Mouse (Mus musculus): ENCODE data around the gene Pam16. TPM values are rescaled to one million over a fixed set of nuclear protein-coding genes. Genes with fewer than 3 reads are reported as not detected.
A peak's percentile ranks its signal among the peaks of the same experiment; 100 is the strongest.

Pam16 gene
- polyA plus RNA-seq, 1 experiment from 2014 or later = 112 TPM

DNA sequence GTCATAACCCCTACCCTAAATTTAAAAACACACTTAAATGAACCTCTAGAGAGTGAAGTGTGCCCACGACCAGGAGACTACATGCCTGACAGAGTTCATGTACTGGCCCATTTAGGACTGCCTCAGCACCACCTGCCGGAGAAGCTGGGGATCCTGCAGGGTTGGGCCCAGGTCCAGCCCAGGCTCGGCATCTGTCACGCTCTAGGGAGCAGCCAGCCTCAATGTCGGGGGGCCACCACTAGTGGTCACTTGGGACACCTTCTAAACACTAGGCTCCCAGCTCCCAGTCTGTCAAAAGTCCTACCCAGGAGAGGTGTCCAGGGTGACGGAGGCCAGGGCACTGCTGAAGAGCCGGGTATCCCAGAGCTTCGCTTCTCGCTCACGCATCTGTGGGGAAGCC is 29.9 kb upstream of the Pam16 start:
- no peak overlapping the region for H3K9ac ChIP-seq
- no peak overlapping the region for H3K4me3 ChIP-seq
- H3K4me1 ChIP-seq = peaks cover 30% of the 10 kb centered on the region
- H3K4me2 ChIP-seq (replicated peaks) = no peak overlapping the region
- peaks cover 52% of the 10 kb centered on the region for H3K36me3 ChIP-seq
- H3K27me3 ChIP-seq = no peaks in the 10 kb centered on the region
- H3K27ac ChIP-seq = no peak overlapping the region
- no peak for ATAC-seq (ENCODE audit: low FRiP score)
- WGBS = 83% methylated on average over 10 of the region's 10 CpGs
- no peaks in the 10 kb centered on the region for H3K9me3 ChIP-seq (replicated peaks)

DNA sequence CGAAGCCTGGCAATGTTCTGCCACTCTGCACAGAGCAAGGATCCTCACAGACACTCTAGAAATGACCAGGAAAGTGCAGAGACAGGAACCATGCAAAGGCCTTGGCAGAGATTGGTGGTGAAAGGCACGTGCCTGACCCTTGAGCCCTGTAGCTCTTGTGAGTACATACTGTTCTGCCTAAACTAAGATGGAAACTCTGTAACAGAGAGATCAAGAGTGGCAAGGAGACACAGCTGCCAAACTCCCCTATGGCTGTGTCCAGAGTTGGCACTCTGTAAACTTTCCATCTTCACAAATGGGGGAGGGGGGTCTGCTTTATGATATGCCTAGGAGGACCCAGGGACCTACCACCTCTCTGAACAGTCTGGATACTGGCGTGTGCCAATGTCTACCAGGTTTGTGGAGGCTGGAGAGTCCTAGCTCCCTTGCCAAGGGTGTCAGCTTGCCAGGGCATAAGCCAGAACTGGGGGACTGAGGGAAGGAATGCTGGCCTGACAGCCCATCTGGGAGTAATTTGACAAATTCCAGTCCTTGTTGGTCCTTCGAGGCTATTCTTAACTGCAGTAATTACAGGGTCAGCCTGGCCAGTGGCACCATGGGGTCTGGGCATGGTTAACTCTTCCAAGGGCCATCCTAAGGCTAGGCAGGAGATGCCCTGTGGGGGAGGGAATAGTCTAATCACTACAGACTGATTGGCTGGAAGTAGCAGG is 28.1 kb upstream of the Pam16 start:
- WGBS = 77% methylated on average over 4 of the region's 4 CpGs
- no peak overlapping the region for H3K4me3 ChIP-seq
- H3K4me1 ChIP-seq = peaks cover 25% of the 10 kb centered on the region
- no peak overlapping the region for H3K9ac ChIP-seq
- H3K9me3 ChIP-seq (replicated peaks) = no peaks in the 10 kb centered on the region
- no peaks in the 10 kb centered on the region for H3K27me3 ChIP-seq
- no peak overlapping the region for H3K4me2 ChIP-seq (replicated peaks)
- H3K27ac ChIP-seq = peak overlapping the region; percentile 73; the same call in 1 of the 2 replicates
- peaks cover 65% of the 10 kb centered on the region for H3K36me3 ChIP-seq
- ATAC-seq (ENCODE audit: low FRiP score) = no peak

DNA sequence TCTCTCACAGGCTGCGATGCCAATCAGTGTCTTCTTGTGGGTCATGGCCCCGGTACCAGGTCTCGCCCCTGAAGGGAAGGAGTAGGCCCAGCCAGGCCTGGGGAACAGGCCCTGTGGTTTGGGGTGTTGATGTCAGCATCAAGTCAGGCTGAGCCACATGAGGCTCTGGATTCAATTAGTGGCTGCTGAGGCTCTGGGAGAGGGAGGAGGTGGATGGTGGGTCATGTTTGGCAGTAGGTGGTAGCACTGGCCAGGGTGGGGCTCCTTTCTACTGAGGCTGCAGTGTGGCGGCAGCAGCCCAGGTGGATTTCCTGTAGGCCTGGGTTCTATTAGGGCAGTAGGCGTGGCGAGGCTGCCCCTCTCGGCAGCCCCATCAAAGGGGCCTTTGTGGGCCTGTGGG is 26.8 kb upstream of the Pam16 start:
- H3K36me3 ChIP-seq = peaks cover 65% of the 10 kb centered on the region
- WGBS = 56% methylated on average over 7 of the region's 7 CpGs
- H3K4me1 ChIP-seq = peaks cover 36% of the 10 kb centered on the region
- no peak for ATAC-seq (ENCODE audit: low FRiP score)
- H3K27ac ChIP-seq = peak overlapping the region; percentile 73
- H3K4me2 ChIP-seq (replicated peaks) = no peak overlapping the region
- no peak overlapping the region for H3K4me3 ChIP-seq
- no peaks in the 10 kb centered on the region for H3K27me3 ChIP-seq
- H3K9ac ChIP-seq = peak overlapping the region; percentile 38; the same call in 1 of the 2 replicates
- H3K9me3 ChIP-seq (replicated peaks) = no peaks in the 10 kb centered on the region

DNA sequence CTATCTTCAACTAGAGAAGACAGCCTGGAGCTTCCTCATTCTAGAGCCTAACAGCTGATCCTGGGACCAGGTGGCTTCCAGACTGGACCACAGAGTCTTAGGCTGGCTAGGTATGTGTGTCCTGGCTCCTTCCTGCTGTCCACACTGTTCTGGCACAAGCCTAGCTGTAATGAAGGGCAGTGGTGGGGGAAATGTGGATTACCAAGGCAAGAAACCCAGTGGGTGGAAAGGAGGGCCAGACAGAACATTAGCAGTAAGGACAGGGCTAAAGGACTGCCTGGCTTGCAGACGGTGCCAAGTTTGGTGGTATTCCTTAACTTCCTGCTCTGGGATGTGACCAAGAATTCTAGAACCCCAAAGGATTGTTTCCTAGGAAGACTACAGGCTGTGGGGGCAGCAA is 26.3 kb upstream of the Pam16 start:
- Histone ChIP-seq H3K4me1 (peaks cover 41% of the 10 kb centered on the region), H3K27ac (peak overlapping the region; percentile 62), H3K9me3 (replicated peaks) (no peaks in the 10 kb centered on the region), H3K9ac (no peak overlapping the region), H3K4me2 (replicated peaks) (no peak overlapping the region), H3K4me3 (no peak overlapping the region), H3K27me3 (no peaks in the 10 kb centered on the region), H3K36me3 (peaks cover 65% of the 10 kb centered on the region)
- WGBS = 88% methylated on average over 1 of the region's 1 CpGs
- ATAC-seq (ENCODE audit: low FRiP score) = no peak

DNA sequence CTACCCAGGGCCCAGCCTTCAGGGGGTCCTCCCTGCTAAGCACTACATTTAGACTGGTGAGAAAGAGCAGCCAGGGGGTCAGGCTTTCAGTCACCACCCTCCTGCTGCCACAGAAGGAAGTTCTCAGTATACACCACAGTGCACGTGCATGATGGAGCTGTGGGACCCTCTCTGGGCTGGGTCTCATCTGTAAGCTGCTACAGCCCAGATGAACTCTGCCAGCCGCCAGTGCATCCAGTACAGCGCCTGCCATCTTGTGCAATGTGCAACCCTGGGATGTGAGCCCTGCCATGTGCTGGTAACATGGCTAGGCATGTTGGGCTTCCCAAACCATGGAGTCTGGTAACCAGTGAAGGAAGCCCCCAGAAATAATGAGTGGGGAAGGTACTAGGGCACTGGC is 25.4 kb upstream of the Pam16 start:
- Histone ChIP-seq H3K4me1 (peaks cover 38% of the 10 kb centered on the region), H3K27me3 (no peaks in the 10 kb centered on the region), H3K9ac (no peak overlapping the region; the same call in 1 of the 2 replicates), H3K9me3 (replicated peaks) (no peaks in the 10 kb centered on the region), H3K27ac (no peak overlapping the region), H3K4me2 (replicated peaks) (no peak overlapping the region), H3K36me3 (peaks cover 59% of the 10 kb centered on the region), H3K4me3 (no peak overlapping the region)
- 77% methylated on average over 3 of the region's 3 CpGs for WGBS
- ATAC-seq (ENCODE audit: low FRiP score) = no peak

DNA sequence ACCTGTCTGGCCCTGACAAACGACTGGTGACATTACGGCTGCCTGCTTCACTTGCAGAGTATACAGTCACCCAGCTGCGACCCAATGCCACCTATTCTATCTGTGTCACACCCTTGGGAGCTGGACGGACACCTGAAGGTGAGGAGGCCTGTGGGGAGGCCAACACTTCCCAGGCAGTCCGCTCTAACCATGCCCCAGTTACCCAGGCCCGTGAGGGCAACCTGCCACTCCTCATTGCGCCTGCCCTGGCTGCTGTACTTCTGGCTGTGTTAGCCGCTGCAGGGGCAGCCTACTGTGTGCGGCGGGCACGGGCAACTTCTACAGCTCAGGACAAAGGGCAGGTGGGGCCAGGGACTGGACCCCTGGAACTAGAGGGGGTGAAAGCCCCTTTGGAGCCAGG is 24.9 kb upstream of the Pam16 start:
- Histone ChIP-seq H3K27me3 (no peaks in the 10 kb centered on the region), H3K36me3 (peaks cover 54% of the 10 kb centered on the region), H3K4me1 (peaks cover 39% of the 10 kb centered on the region), H3K4me3 (no peak overlapping the region), H3K4me2 (replicated peaks) (no peak overlapping the region), H3K9me3 (replicated peaks) (no peaks in the 10 kb centered on the region), H3K27ac (no peak overlapping the region), H3K9ac (no peak overlapping the region; the same call in 1 of the 2 replicates)
- ATAC-seq (ENCODE audit: low FRiP score) = no peak
- WGBS = 86% methylated on average over 11 of the region's 11 CpGs

DNA sequence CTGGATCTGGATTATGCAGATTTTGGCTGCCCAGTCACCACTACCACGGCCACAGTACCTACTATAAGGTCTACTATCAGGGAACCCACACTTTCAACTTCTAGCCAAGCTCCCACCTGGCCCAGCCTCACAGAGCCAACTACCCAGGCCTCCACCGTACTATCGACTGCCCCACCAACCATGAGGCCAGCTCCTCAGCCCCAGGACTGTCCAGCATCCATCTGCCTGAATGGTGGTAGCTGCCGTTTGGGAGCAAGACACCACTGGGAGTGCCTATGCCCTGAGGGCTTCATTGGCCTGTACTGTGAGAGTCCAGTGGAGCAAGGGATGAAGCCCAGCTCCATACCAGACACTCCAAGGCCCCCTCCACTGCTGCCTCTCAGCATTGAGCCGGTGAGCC is 24.4 kb upstream of the Pam16 start:
- Histone ChIP-seq H3K27me3 (no peaks in the 10 kb centered on the region), H3K36me3 (peaks cover 53% of the 10 kb centered on the region), H3K9me3 (replicated peaks) (no peaks in the 10 kb centered on the region), H3K9ac (no peak overlapping the region), H3K4me3 (no peak overlapping the region), H3K4me2 (replicated peaks) (no peak overlapping the region), H3K27ac (no peak overlapping the region), H3K4me1 (peaks cover 43% of the 10 kb centered on the region)
- WGBS = 84% methylated on average over 5 of the region's 5 CpGs
- no peak for ATAC-seq (ENCODE audit: low FRiP score)

DNA sequence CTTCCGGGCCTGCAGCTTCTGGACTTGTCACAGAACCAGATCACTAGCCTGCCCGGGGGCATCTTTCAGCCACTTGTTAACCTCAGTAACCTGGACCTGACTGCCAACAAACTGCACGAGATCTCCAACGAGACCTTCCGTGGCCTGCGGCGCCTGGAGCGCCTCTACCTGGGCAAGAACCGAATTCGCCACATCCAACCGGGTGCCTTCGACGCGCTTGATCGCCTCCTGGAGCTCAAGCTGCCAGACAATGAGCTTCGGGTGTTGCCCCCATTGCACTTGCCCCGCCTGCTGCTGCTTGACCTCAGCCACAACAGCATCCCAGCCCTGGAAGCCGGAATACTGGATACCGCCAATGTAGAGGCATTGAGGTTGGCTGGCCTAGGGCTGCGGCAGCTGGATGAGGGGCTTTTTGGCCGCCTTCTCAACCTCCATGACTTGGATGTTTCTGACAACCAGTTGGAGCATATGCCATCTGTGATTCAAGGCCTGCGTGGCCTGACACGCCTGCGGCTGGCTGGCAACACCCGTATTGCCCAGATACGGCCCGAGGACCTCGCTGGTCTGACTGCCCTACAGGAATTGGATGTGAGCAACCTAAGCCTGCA is 23.7 kb upstream of the Pam16 start:
- H3K4me1 ChIP-seq = peaks cover 50% of the 10 kb centered on the region
- WGBS = 83% methylated on average over 28 of the region's 28 CpGs
- ATAC-seq (ENCODE audit: low FRiP score) = no peak
- no peak overlapping the region for H3K4me3 ChIP-seq
- H3K36me3 ChIP-seq = peaks cover 49% of the 10 kb centered on the region
- no peak overlapping the region for H3K27ac ChIP-seq
- H3K9me3 ChIP-seq (replicated peaks) = no peaks in the 10 kb centered on the region
- no peaks in the 10 kb centered on the region for H3K27me3 ChIP-seq
- H3K4me2 ChIP-seq (replicated peaks) = no peak overlapping the region
- no peak overlapping the region for H3K9ac ChIP-seq

DNA sequence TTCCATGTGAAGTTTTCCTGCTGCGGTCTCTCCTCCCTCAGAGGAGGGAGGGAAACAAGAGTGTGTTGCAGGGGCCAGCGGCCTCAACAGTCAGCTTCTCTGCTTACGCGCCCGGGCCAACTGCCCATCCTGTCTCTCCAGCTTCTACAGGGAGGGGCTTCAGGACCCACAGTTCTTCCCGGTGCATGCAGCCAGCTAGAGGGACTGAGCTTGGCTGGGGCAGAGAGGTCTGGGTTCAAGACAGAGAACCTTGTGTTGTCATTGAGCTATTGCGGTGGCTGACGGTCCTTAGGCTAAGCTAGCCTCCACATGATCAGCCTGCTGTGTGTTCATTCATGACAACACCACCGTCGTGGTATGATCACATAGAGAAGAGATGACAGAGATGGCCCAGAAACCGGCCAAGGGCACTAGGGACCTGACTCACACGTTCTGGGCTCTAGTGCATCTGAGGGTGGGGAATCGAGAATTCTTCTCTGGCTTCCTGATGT is 22.9 kb upstream of the Pam16 start:
- H3K4me1 ChIP-seq = peaks cover 56% of the 10 kb centered on the region
- ATAC-seq (ENCODE audit: low FRiP score) = no peak
- H3K27me3 ChIP-seq = no peaks in the 10 kb centered on the region
- H3K9me3 ChIP-seq (replicated peaks) = no peaks in the 10 kb centered on the region
- 71% methylated on average over 13 of the region's 13 CpGs for WGBS
- H3K36me3 ChIP-seq = peaks cover 42% of the 10 kb centered on the region
- peak overlapping the region; percentile 20; the same call in 1 of the 2 replicates for H3K9ac ChIP-seq
- peak overlapping the region; percentile 24; the same call in 1 of the 2 replicates for H3K27ac ChIP-seq
- H3K4me3 ChIP-seq = no peak overlapping the region
- H3K4me2 ChIP-seq (replicated peaks) = no peak overlapping the region

DNA sequence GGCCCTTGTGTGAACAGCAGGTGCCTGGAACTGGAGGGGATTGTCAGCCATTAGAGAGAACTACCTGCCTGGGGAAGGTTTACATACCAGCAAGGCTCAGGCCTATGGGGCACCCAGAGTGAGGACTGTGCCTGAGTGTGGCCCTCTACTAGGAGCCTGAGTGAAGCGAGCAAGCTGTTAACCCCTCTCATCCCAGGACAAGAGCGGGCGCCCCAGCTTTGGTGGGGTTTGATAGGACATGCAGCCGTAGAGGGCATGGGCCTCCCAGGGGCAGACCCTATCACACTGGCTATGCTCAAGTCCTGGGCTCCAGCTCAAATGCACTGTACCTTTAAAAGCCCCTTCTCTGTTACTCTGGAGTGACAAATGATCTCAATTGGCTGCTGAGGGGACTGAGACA is 22.0 kb upstream of the Pam16 start:
- no peak for ATAC-seq (ENCODE audit: low FRiP score)
- Histone ChIP-seq H3K36me3 (peaks cover 35% of the 10 kb centered on the region), H3K9ac (peak overlapping the region; percentile 23; the same call in 1 of the 2 replicates), H3K4me3 (no peak overlapping the region), H3K4me1 (peaks cover 62% of the 10 kb centered on the region), H3K27ac (peak overlapping the region; percentile 24; the same call in 1 of the 2 replicates), H3K27me3 (no peaks in the 10 kb centered on the region), H3K9me3 (replicated peaks) (no peaks in the 10 kb centered on the region), H3K4me2 (replicated peaks) (no peak overlapping the region)
- WGBS = 71% methylated on average over 4 of the region's 4 CpGs

DNA sequence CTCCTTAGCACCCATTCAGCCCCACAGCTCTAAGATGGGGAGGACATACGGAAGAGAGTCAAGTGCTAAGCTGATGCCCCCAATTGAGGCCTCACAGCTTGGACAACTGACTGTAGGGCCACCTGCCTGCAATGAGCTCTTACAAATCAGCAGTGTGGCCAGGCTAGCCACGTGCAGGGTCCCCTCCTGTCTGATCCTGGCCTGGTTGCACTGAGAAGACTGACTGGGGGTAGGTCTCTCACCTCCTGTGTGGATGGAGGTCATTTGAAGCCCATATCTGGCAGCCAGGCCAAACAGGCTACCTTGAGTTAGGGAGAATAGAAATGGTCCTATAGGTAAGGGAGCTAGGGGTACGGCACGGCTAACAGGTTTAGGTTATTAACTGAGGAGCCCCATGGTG is 21.1 kb upstream of the Pam16 start:
- ATAC-seq (ENCODE audit: low FRiP score) = no peak
- Histone ChIP-seq H3K4me3 (no peak overlapping the region), H3K9ac (no peak overlapping the region), H3K4me1 (peaks cover 64% of the 10 kb centered on the region), H3K9me3 (replicated peaks) (no peaks in the 10 kb centered on the region), H3K4me2 (replicated peaks) (no peak overlapping the region), H3K27me3 (no peaks in the 10 kb centered on the region), H3K27ac (no peak overlapping the region), H3K36me3 (peaks cover 26% of the 10 kb centered on the region)
- WGBS = 74% methylated on average over 4 of the region's 4 CpGs

DNA sequence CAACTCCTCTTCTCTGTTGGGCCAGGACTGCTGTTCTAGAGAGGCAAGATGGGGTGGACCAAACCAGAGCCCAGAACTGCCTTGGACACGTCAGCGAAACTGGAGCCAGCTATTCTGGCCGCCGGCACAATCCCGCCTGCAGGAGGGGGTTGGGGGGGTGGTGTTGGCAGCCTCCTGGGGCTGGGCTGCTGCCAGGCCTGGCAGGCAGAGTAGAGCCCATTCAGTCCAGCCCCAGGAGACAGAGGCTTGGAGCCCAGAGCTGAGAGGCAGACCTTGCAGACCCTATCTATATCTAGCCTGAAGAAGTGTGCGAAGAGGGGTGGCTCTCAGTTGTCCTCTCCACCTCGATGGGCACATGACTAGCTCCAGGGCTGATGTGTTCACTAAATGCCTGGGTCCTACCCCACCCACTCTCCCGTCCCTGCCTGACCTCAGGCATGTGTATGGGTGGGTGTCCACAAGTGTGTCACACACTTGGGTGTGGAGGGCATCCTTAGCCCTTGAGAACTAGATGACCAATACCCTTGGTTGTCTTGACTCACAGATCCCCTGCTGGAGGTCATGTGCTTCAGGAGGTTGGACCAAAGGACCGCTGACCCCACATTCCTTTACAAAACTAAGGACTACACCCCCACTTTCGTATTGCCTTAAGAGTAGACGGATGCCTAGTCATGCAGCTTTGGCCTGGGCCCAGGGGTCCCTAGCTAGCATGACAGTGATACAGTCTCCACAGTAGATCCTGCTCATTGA is 19.1 kb upstream of the Pam16 start:
- H3K4me1 ChIP-seq = peaks cover 69% of the 10 kb centered on the region
- H3K4me2 ChIP-seq (replicated peaks) = no peak overlapping the region; the same call in 1 of the 2 replicates
- H3K27ac ChIP-seq = no peak overlapping the region
- WGBS = 70% methylated on average over 11 of the region's 11 CpGs
- H3K27me3 ChIP-seq = no peaks in the 10 kb centered on the region
- H3K36me3 ChIP-seq = peaks cover 7% of the 10 kb centered on the region
- no peak overlapping the region for H3K4me3 ChIP-seq
- H3K9ac ChIP-seq = no peak overlapping the region
- ATAC-seq (ENCODE audit: low FRiP score) = no peak
- no peaks in the 10 kb centered on the region for H3K9me3 ChIP-seq (replicated peaks)
